9 mouse cellular contexts compared by ENCODE assay signal in genomic region chr10:60173035-60173434, GRCm38 (mm10). TPM values are rescaled to one million over a fixed set of nuclear protein-coding genes. Genes with fewer than 3 reads are reported as not detected.
DNase-seq lines count a peak whose midpoint lies in the region; ATAC-seq lines count a peak whose summit lies in the region.
"Had no signal": no experiment of that assay in that cellular context is flagged by ENCODE, and none has a peak within 500 bp of the region (broad histone marks: within the 10 kb centered on the region; RNA-seq: fewer than 3 reads in every experiment).

No protein-coding gene starts in this region.

- WGBS in embryonic facial prominence, embryonic 14.5 days: 53% methylated on average over 10 of the region's 10 CpGs
- 89% methylated on average over 10 of the region's 10 CpGs for WGBS in embryonic facial prominence, embryonic 10.5 days
- 80% methylated on average over 10 of the region's 10 CpGs for WGBS in midbrain, embryonic 11.5 days
- 64% methylated on average over 10 of the region's 10 CpGs for WGBS in midbrain, embryonic 16.5 days
- WGBS in intestine, embryonic 16.5 days: 58% methylated on average over 10 of the region's 10 CpGs
- 41% methylated on average over 10 of the region's 10 CpGs for whole genome bisulfite sequencing in hindbrain, embryonic 16.5 days

- H3K4me1 ChIP-seq in embryonic facial prominence, embryonic 14.5 days (ENCODE audit: control insufficient read depth, insufficient read depth, low read length): no peaks in the 10 kb centered on the region
- H3K4me1 ChIP-seq in embryonic facial prominence, embryonic 10.5 days: no peaks in the 10 kb centered on the region
- no peaks in the 10 kb centered on the region for H3K4me1 ChIP-seq in midbrain, embryonic 11.5 days (ENCODE audit: control insufficient read depth, insufficient read depth, low read length)
- H3K4me1 ChIP-seq in midbrain, embryonic 16.5 days (ENCODE audit: control insufficient read depth, insufficient read depth, low read length): no peaks in the 10 kb centered on the region
- 0 out of 2 replicates have a peak, but pooled peaks cover 3% of the 10 kb centered on the region for H3K4me1 ChIP-seq in intestine, embryonic 16.5 days (ENCODE audit: control insufficient read depth, insufficient read depth, low read length)
- peaks cover 3% of the 10 kb centered on the region for H3K4me1 ChIP-seq in hindbrain, embryonic 16.5 days (ENCODE audit: control insufficient read depth, insufficient read depth, low read depth, low read length)

- no peaks in the 10 kb centered on the region for H3K9me3 ChIP-seq in embryonic facial prominence, embryonic 14.5 days (ENCODE audit: control insufficient read depth, low read length)
- no peaks in the 10 kb centered on the region for H3K9me3 ChIP-seq in embryonic facial prominence, embryonic 10.5 days
- no peaks in the 10 kb centered on the region for H3K9me3 ChIP-seq in midbrain, embryonic 11.5 days (ENCODE audit: control insufficient read depth, low read length)
- no peaks in the 10 kb centered on the region for H3K9me3 ChIP-seq in midbrain, embryonic 16.5 days (replicated peaks; ENCODE audit: control insufficient read depth, low read length, poor library complexity, severe bottlenecking)
- no peaks in the 10 kb centered on the region for H3K9me3 ChIP-seq in intestine, embryonic 16.5 days (ENCODE audit: control insufficient read depth, low read length)
- H3K9me3 ChIP-seq in hindbrain, embryonic 16.5 days (ENCODE audit: control insufficient read depth, low read length): no peaks in the 10 kb centered on the region
- H3K9me3 ChIP-seq: hindbrain, embryonic 15.5 days had no signal

- H3K36me3 ChIP-seq in embryonic facial prominence, embryonic 14.5 days (ENCODE audit: control insufficient read depth, insufficient read depth, low read length): no peaks in the 10 kb centered on the region
- no peaks in the 10 kb centered on the region for H3K36me3 ChIP-seq in embryonic facial prominence, embryonic 10.5 days (replicated peaks)
- no peaks in the 10 kb centered on the region for H3K36me3 ChIP-seq in midbrain, embryonic 11.5 days (ENCODE audit: control insufficient read depth, insufficient read depth, low read length)
- no peaks in the 10 kb centered on the region for H3K36me3 ChIP-seq in midbrain, embryonic 16.5 days (ENCODE audit: control insufficient read depth, insufficient read depth, low read length)
- H3K36me3 ChIP-seq in intestine, embryonic 16.5 days (ENCODE audit: control insufficient read depth, insufficient read depth, low read length): no peaks in the 10 kb centered on the region
- H3K36me3 ChIP-seq in hindbrain, embryonic 16.5 days (ENCODE audit: control insufficient read depth, insufficient read depth, low read length): no peaks in the 10 kb centered on the region
- H3K36me3 ChIP-seq: hindbrain, embryonic 15.5 days had no signal

- H3K27me3 ChIP-seq in embryonic facial prominence, embryonic 14.5 days (replicated peaks; ENCODE audit: control insufficient read depth, insufficient read depth, low read length): no peaks in the 10 kb centered on the region
- no peaks in the 10 kb centered on the region for H3K27me3 ChIP-seq in embryonic facial prominence, embryonic 10.5 days (replicated peaks; ENCODE audit: low read depth, poor library complexity, severe bottlenecking)
- no peaks in the 10 kb centered on the region for H3K27me3 ChIP-seq in midbrain, embryonic 11.5 days (ENCODE audit: control insufficient read depth, insufficient read depth, low read length)
- H3K27me3 ChIP-seq in midbrain, embryonic 16.5 days (ENCODE audit: control insufficient read depth, insufficient read depth, low read depth, low read length): no peaks in the 10 kb centered on the region
- no peaks in the 10 kb centered on the region for H3K27me3 ChIP-seq in intestine, embryonic 16.5 days (replicated peaks; ENCODE audit: control insufficient read depth, insufficient read depth, low read length)
- no peaks in the 10 kb centered on the region for H3K27me3 ChIP-seq in hindbrain, embryonic 16.5 days (replicated peaks; ENCODE audit: control insufficient read depth, insufficient read depth, low read length)
- H3K27me3 ChIP-seq: hindbrain, embryonic 15.5 days had no signal

- no peak overlapping the region for H3K9ac ChIP-seq in embryonic facial prominence, embryonic 14.5 days (ENCODE audit: low read depth, low read length)
- H3K9ac ChIP-seq in midbrain, embryonic 11.5 days (ENCODE audit: low read length): no peak overlapping the region
- H3K9ac ChIP-seq in midbrain, embryonic 16.5 days (ENCODE audit: low read depth, low read length): no peak overlapping the region
- no peak overlapping the region for H3K9ac ChIP-seq in intestine, embryonic 16.5 days (ENCODE audit: low read depth, low read length)
- H3K9ac ChIP-seq in hindbrain, embryonic 16.5 days (ENCODE audit: low read depth, low read length): no peak overlapping the region
- H3K9ac ChIP-seq: hindbrain, embryonic 15.5 days had no signal

- no peak overlapping the region for H3K4me2 ChIP-seq in embryonic facial prominence, embryonic 14.5 days (ENCODE audit: low read depth, low read length)
- H3K4me2 ChIP-seq in midbrain, embryonic 11.5 days: no peak overlapping the region
- no peak overlapping the region for H3K4me2 ChIP-seq in midbrain, embryonic 16.5 days (ENCODE audit: low read length)
- H3K4me2 ChIP-seq in intestine, embryonic 16.5 days (ENCODE audit: low read depth, low read length): no peak overlapping the region
- no peak overlapping the region for H3K4me2 ChIP-seq in hindbrain, embryonic 16.5 days (ENCODE audit: low read length)
- H3K4me2 ChIP-seq: hindbrain, embryonic 15.5 days had no signal

- peak; percentile 53 for DNase-seq in embryonic facial prominence, embryonic 14.5 days (ENCODE audit: low spot score)
- no peak for DNase-seq in embryonic facial prominence, embryonic 10.5 days (ENCODE audit: low spot score)
- DNase-seq in midbrain, embryonic 11.5 days (ENCODE audit: low spot score, missing footprints): peak; percentile 35
- peak; percentile 75 to 78 for DNase-seq in layer of hippocampus, postnatal 10 days (ENCODE audit: low spot score in 2 of 2)
- peak; percentile 73 for DNase-seq in ovary, postnatal 36 days (ENCODE audit: low spot score)

- no peak overlapping the region for H3K27ac ChIP-seq in embryonic facial prominence, embryonic 14.5 days (replicated peaks; ENCODE audit: low read depth, low read length)
- H3K27ac ChIP-seq in embryonic facial prominence, embryonic 10.5 days (replicated peaks): no peak overlapping the region
- no peak overlapping the region for H3K27ac ChIP-seq in midbrain, embryonic 11.5 days (ENCODE audit: low read depth, low read length)
- H3K27ac ChIP-seq in midbrain, embryonic 16.5 days (ENCODE audit: low read length): no peak overlapping the region
- H3K27ac ChIP-seq in intestine, embryonic 16.5 days (ENCODE audit: low read length): no peak overlapping the region
- no peak overlapping the region for H3K27ac ChIP-seq in hindbrain, embryonic 16.5 days (ENCODE audit: low read depth, low read length)
- H3K27ac ChIP-seq: hindbrain, embryonic 15.5 days had no signal

- no peak for ATAC-seq in embryonic facial prominence, embryonic 14.5 days (ENCODE audit: low read depth)
- ATAC-seq in midbrain, embryonic 11.5 days (ENCODE audit: low FRiP score): no peak
- ATAC-seq in midbrain, embryonic 16.5 days: no peak
- ATAC-seq in intestine, embryonic 16.5 days: no peak
- no peak for ATAC-seq in hindbrain, embryonic 16.5 days

- H3K4me3 ChIP-seq in embryonic facial prominence, embryonic 14.5 days (ENCODE audit: low read depth, low read length): no peak overlapping the region
- H3K4me3 ChIP-seq in embryonic facial prominence, embryonic 10.5 days: no peak overlapping the region
- no peak overlapping the region for H3K4me3 ChIP-seq in midbrain, embryonic 11.5 days (ENCODE audit: low read depth, low read length)
- no peak overlapping the region for H3K4me3 ChIP-seq in midbrain, embryonic 16.5 days (ENCODE audit: low read depth, low read length)
- no peak overlapping the region for H3K4me3 ChIP-seq in intestine, embryonic 16.5 days (ENCODE audit: low read length)
- no peak overlapping the region for H3K4me3 ChIP-seq in hindbrain, embryonic 16.5 days (ENCODE audit: low read length)
- H3K4me3 ChIP-seq: hindbrain, embryonic 15.5 days had no signal

RNA-seq across cellular contexts. Expression of gene Chst3, which starts 46.0 kb away (rescaled TPM):
- polyA plus RNA-seq in embryonic facial prominence, embryonic 14.5 days (2014; fragmentation: Nextera tagmentation; extraction: Ambion mirVana): 1.3 TPM in 2 replicates
- 1.8 and 1.9 TPM in 2 replicates for polyA plus RNA-seq in embryonic facial prominence, embryonic 10.5 days (2016; fragmentation: Nextera tagmentation; extraction: Ambion mirVana)
- 0.97 and 1.2 TPM in 2 replicates for polyA plus RNA-seq in midbrain, embryonic 11.5 days (2014; fragmentation: Nextera tagmentation; extraction: Ambion mirVana)
- 0.97 and 1.0 TPM in 2 replicates for polyA plus RNA-seq in midbrain, embryonic 16.5 days (2015; fragmentation: Nextera tagmentation; extraction: Ambion mirVana)
- total RNA-seq in layer of hippocampus, postnatal 10 days (2021): 1 to 10 TPM; 2.5 to 3.3 TPM
- 1.3 and 1.4 TPM in 2 replicates for polyA plus RNA-seq in intestine, embryonic 16.5 days (2015; fragmentation: Nextera tagmentation; extraction: Ambion mirVana)
- 1.7 and 1.9 TPM in 2 replicates for polyA plus RNA-seq in hindbrain, embryonic 16.5 days (2015; fragmentation: Nextera tagmentation; extraction: Ambion mirVana)
